Mouse (Mus musculus) hindbrain, embryonic 10.5 days (tissue): ENCODE measurements around the gene Sv2b. TPM values are rescaled to one million over a fixed set of nuclear protein-coding genes. Genes with fewer than 3 reads are reported as not detected.
"Not testable (repeated sequence)": the region's sequence is repeated elsewhere in the genome, so short reads cannot be mapped to it uniquely, and the experiment has no call there.

Source experiments
- DNase-seq: peaks from one replicate; pipeline ENCODE4 v3.0.0-alpha.2; 2017; ENCODE audit warnings: low spot score
- H3K27ac ChIP-seq: fragments of 300-500 bp; sonication (generic); 2 replicates; pipeline ENCODE4 v1.5.1; 2016; ENCODE audit warnings: mild to moderate bottlenecking, moderate library complexity
- H3K27me3 ChIP-seq: fragments of 300-500 bp; sonication (generic); 2 replicates; pipeline ENCODE4 v1.6.1; 2016; ENCODE audit warnings: mild to moderate bottlenecking; ENCODE audit not compliant: poor library complexity, insufficient read depth, severe bottlenecking
- H3K36me3 ChIP-seq: fragments of 300-500 bp; sonication (generic); 2 replicates; pipeline ENCODE4 v1.6.1; 2016; ENCODE audit warnings: mild to moderate bottlenecking, moderate library complexity
- H3K4me1 ChIP-seq: fragments of 300-500 bp; sonication (generic); replicated peaks from 2 replicates; pipeline ENCODE4 v1.6.1; 2016; ENCODE audit warnings: mild to moderate bottlenecking
- H3K4me3 ChIP-seq: fragments of 300-500 bp; sonication (generic); 2 replicates; pipeline ENCODE4 v1.5.1; 2016; ENCODE audit warnings: mild to moderate bottlenecking, moderate library complexity
- H3K9me3 ChIP-seq: fragments of 300-500 bp; sonication (generic); 2 replicates; pipeline ENCODE4 v1.6.1; 2016; ENCODE audit warnings: mild to moderate bottlenecking, moderate library complexity
- WGBS: fragments of 180-500 bp; shearing (Covaris S2); methylation state at CpG from one replicate; pipeline ENCODE4 v1.1.7; 2016; 5-methylcytosine and 5-hydroxymethylcytosine counted together
- polyA plus RNA-seq: library from polyadenylated mRNA; unstranded; fragments of >200 nt; fragmentation: Nextera tagmentation; extraction: Ambion mirVana; gene quantifications from 2 replicates; pipeline ENCODE4 v1.2.1, GENCODE M21; 2016

The Sv2b gene
- 0.92 and 1.4 TPM in 2 replicates for polyA plus RNA-seq

DNA sequence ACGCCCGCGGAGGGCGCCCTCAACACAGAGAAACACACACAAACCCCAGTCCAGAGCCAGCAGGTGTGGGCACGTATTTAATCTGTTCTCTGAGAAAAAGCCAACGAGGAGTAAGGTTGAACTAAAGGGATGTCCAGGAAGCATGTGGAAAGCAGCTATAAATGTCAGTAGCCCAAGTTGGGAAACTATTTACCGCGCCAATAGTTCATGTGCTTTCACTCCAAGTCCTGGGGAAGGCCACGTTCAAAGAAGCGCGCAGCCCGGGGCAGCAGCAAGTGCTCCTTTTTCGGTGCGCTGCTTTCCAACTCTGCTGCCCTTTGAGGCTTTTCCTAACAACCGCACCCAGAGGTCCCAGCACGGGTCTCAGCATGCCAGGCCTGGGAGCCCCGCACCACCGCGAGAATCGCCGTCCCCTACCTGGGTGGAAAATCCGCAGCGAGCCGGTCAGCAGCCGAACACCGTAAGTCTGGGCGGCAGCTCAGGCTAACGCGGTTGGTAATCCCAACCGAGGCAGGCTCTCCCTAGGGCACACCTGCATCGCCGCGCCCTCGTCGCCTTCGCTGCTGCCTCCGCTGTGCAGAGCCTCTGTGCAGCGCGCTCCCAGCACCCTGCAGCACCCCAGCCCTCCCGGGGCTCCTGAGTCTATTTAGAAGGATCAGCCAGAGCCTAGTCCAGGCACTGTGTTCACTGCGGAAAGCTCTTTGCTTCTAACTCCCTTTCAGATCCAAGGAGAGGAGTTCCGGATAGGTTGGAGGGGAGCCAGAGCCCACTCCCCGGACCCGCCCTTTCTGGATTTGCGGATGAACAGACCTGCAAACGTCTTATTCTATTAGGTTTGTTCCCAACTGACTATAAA is at the start of gene Sv2b:
Gene Sv2b (minus strand): TSS at position 806 of the 856 bp plus-strand sequence.
- Histone ChIP-seq H3K4me3 (peak within 1 kb of the TSS; percentile 64), H3K4me1 (peaks cover 25% of the 10 kb centered on the region), H3K36me3 (no peaks in the 10 kb centered on the region), H3K27me3 (peaks cover 43% of the 10 kb centered on the region), H3K27ac (peak within 1 kb of the TSS; percentile 69; the same call in 1 of the 2 replicates), H3K9me3 (no peaks in the 10 kb centered on the region)
- DNase-seq, result peak; percentile 52
- 1% methylated on average over 46 of the region's 46 CpGs for WGBS

DNA sequence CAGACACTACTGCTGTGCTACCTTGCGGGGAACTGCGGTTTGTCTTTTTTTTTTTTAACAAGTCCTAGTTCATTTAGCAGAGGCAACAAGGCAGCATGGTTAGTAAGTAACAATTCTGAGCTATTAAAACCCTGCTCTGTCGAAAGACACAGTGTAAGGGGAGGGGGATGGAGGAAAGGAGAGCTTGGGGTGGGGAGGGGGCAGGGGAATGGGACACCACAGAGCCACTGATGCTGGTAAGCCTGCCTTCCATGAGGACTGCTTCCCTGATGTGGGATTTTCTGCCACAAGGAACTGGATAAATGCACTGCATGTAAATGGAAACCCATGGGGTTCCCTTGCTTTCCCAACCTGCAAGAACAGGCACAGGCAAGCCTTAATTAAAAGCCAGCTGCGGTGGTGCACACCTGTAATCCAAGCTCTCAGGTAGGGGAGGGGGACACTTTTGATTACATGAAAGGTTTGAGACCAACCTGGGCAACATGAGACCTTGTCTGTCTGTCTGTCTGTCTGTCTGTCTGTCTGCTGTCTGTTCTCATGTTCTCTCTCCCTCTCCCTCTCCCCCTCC is 49.3 kb upstream of the Sv2b start:
- Histone ChIP-seq H3K4me3 (no peak overlapping the region), H3K9me3 (no peaks in the 10 kb centered on the region), H3K36me3 (no peaks in the 10 kb centered on the region), H3K27me3 (no peaks in the 10 kb centered on the region), H3K27ac (no peak overlapping the region), H3K4me1 (peaks cover 6% of the 10 kb centered on the region)
- 49% methylated on average over 4 of the region's 4 CpGs for WGBS
- DNase-seq, result no peak

DNA sequence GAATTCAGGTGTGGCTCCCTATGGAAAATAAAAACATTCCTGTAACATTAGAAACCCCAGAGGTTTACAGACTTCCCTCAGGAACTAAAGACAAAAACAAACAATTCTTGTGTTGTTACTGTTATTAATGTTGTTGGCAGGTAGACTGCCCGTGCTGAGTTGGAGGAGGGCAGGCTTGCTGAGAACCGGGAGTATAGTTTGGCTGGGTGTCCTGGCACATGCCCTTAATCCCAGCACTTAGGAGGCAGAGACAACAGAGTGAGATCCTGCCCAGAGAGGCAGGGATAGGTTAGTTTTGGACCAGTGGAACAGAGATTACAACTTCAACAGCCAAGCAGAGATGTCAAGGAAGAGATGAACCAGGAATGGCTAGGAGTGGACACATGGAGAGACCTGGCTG is 46.5 kb upstream of the Sv2b start:
- Histone ChIP-seq H3K4me3 (no peak overlapping the region), H3K4me1 (no peaks in the 10 kb centered on the region), H3K36me3 (no peaks in the 10 kb centered on the region), H3K27me3 (no peaks in the 10 kb centered on the region), H3K9me3 (no peaks in the 10 kb centered on the region), H3K27ac (no peak overlapping the region)
- WGBS, result 73% methylated on average over 2 of the region's 2 CpGs
- no peak for DNase-seq

DNA sequence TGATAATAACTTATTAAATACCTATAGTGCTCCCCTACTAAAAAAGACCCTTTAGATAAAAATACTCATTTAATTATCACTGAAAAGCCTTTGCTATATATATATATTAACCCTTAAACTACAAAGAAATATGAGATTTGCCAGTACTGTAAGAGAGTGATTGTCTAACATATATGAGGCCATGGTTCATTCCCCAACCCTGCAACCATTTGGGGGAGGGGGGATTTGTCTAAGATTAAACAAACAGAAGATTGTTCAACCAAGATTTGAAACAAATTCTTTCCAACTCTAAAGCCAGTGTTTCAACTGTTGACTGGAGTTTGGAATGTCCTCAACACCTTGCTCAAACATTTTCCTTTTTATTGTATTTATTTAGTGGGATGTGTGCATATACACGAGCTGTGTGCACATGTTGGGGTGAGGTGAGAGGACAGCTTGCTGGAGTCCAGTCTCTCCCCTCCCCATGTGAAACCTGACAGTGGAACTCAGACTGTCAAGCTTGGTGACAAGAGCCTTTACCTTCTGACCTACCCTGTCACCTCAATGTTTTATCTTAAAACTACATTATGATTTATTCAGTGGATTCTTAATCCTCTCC is 43.8 kb upstream of the Sv2b start:
- H3K36me3 ChIP-seq, result no peaks in the 10 kb centered on the region
- no peaks in the 10 kb centered on the region for H3K9me3 ChIP-seq
- no peaks in the 10 kb centered on the region for H3K4me1 ChIP-seq
- H3K4me3 ChIP-seq, result no peak overlapping the region
- DNase-seq, result no peak
- 61% methylated on average over 1 of the region's 1 CpGs for WGBS
- no peaks in the 10 kb centered on the region for H3K27me3 ChIP-seq
- no peak overlapping the region for H3K27ac ChIP-seq

DNA sequence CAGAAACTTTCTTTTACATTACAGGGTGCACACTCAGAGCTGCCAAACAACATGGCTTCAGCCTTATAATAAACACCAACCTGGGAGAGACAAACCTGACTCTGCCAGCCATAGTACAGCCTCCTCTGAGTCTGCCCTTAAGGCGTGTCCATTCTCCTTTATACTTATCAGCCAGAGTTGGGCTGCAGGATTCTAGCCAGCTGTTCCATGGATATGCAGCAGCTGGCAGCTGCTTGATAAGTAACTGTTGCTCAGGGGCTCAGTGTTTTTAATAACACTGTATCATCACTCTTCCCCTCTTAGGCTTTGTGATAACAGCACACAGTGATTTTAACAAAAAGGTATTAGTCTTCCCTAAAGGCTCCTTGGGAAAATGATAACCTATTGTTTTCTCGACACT is 41.1 kb upstream of the Sv2b start:
- Histone ChIP-seq H3K36me3 (no peaks in the 10 kb centered on the region), H3K27ac (no peak overlapping the region), H3K27me3 (no peaks in the 10 kb centered on the region), H3K9me3 (no peaks in the 10 kb centered on the region), H3K4me1 (no peaks in the 10 kb centered on the region), H3K4me3 (no peak overlapping the region)
- WGBS, result 80% methylated on average over 2 of the region's 2 CpGs
- no peak for DNase-seq

DNA sequence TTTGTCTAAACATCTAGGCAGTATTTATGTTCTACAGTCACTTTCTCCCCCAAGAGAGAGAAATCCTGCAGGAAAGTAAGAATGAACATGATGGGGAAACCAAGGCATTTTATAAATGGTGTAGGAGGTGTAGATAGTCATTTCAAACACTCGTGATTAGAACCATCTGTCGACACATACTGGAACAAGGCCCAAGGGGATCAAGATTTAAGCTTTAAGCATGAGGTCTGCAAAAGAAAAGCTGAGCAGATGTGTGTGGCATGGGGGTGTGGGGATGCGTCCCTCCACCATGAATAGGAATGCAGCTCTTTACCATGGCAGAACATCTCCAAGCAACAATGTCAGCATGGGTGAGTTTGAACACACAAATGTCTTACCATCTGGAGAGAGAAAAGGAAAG is 23.2 kb upstream of the Sv2b start:
- no peak overlapping the region for H3K4me3 ChIP-seq
- 57% methylated on average over 3 of the region's 3 CpGs for WGBS
- no peak overlapping the region; the same call in 1 of the 2 replicates for H3K27ac ChIP-seq
- DNase-seq, result no peak
- H3K9me3 ChIP-seq, result no peaks in the 10 kb centered on the region
- H3K27me3 ChIP-seq, result no peaks in the 10 kb centered on the region
- H3K36me3 ChIP-seq, result no peaks in the 10 kb centered on the region
- H3K4me1 ChIP-seq, result peaks cover 21% of the 10 kb centered on the region

DNA sequence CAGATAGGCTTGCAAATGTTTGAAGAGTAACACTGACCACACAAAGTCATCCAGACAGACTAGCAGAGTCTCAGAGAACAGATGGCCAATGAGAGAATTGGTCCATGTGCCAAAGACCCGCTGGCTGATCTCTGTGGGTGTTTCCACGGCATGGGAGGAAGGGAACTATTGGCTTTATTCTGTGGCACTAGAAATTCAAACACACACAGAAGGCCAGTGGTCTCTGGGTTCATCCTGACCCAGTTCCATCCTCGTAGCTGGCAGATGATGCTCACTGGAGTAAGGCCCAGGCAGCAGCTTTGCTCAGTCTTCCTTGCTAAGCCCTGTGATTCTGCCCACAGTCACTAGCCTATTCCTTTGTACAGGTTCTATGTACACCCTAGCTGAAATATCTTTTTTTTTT is 20.7 kb upstream of the Sv2b start:
- peak overlapping the region; percentile 50 for H3K27ac ChIP-seq
- no peaks in the 10 kb centered on the region for H3K27me3 ChIP-seq
- H3K36me3 ChIP-seq, result no peaks in the 10 kb centered on the region
- peaks cover 21% of the 10 kb centered on the region for H3K4me1 ChIP-seq
- no peak for DNase-seq
- no peaks in the 10 kb centered on the region for H3K9me3 ChIP-seq
- 63% methylated on average over 3 of the region's 3 CpGs for WGBS
- no peak overlapping the region for H3K4me3 ChIP-seq

DNA sequence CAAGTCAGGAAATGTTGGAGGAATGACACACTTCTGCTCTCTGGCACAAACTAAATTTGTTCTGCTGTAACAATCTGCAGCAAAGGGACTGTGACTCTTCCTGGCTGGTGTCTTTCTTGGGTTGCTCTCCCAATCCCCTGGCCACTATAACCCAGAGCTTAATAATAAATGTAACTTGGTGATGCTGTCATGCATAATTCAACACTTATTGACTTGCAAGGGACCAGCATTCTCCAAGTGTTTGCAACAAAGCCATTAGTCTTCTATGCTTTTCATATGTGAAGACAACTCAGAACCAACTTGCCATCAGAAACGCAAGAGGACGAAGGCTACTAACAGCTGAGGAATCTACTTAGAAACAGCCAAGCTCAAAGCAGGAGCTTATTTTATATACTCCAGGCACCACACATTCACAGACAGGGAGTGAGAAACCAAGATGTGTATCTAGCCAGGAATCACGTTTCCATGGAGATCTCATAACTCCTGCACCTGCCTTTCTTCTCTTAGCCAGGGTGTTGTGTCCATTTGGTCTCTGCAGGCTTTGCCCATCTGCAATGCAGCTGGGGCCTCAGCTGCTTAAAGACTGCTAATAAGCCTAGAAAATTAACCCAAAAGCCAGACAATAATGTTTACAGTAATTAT is 19.8 kb upstream of the Sv2b start:
- WGBS, result 71% methylated on average over 3 of the region's 3 CpGs
- Histone ChIP-seq H3K27ac (no peak overlapping the region), H3K4me1 (peaks cover 21% of the 10 kb centered on the region), H3K36me3 (no peaks in the 10 kb centered on the region), H3K4me3 (no peak overlapping the region), H3K27me3 (no peaks in the 10 kb centered on the region), H3K9me3 (no peaks in the 10 kb centered on the region)
- DNase-seq, result peak; percentile 13

DNA sequence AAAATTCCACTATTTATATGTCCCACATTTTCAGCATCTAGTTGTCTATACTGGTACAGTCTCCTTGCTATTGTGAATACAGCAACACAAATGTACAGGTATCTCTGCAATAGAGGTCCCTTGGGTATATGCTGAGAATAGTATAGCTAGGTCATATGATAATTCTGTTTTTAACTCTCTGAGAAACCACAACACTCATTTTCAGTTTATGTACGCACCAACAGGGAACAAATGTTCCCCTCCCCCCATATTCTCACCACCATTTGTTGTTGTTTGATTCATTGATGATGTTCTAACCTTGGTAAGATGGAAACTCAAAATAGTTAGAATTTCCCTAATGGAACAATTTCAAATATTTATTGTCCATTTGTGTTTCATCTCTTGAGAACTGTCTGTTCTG is 16.2 kb upstream of the Sv2b start:
- H3K36me3 ChIP-seq, result no peaks in the 10 kb centered on the region
- H3K27me3 ChIP-seq, result no peaks in the 10 kb centered on the region
- no peak overlapping the region for H3K27ac ChIP-seq
- no peaks in the 10 kb centered on the region for H3K9me3 ChIP-seq
- peaks cover 18% of the 10 kb centered on the region for H3K4me1 ChIP-seq
- no peak for DNase-seq
- H3K4me3 ChIP-seq, result no peak overlapping the region
- WGBS, result 92% methylated on average over 1 of the region's 1 CpGs

DNA sequence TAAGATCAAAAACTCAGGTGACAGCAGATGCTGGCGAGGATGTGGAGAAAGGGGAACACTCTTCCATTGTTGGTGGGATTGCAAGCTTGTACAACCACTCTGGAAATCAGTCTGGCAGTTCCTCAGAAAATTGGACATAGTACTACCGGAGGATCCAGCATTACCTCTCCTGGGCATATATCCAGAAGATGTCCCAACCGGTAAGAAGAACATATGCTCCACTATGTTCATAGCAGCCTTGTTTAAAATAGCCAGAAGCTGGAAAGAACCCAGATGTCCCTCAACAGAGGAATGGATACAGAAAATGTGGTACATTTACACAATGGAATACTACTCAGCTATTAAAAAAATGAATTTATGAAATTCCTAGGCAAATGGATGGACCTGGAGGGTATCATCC is 13.7 kb upstream of the Sv2b start:
- not testable (repeated sequence) for H3K4me3 ChIP-seq, H3K4me1 ChIP-seq, DNase-seq, H3K36me3 ChIP-seq, H3K27ac ChIP-seq, H3K9me3 ChIP-seq, H3K27me3 ChIP-seq
- 90% methylated on average over 3 of the region's 3 CpGs for WGBS

DNA sequence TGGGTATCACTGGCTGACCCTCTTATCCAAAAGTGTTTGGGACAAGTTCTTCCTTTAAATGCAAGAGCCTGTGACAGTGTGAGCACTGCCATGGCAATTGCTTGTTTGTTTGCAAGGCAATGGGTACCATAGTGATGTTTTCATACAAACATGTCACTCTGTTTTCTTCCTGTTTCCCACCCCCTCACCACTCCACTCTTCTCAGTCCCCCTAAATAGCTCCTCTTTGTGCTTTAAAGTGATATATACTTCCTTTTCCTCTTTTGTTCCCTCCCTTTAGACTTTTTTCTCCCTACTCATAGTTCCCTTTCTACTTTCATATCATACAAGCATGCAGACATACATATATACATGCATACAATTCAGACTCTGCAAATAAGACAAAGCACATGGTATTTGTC is 10.9 kb upstream of the Sv2b start:
- Histone ChIP-seq H3K4me3 (no peak overlapping the region), H3K27ac (no peak overlapping the region)

DNA sequence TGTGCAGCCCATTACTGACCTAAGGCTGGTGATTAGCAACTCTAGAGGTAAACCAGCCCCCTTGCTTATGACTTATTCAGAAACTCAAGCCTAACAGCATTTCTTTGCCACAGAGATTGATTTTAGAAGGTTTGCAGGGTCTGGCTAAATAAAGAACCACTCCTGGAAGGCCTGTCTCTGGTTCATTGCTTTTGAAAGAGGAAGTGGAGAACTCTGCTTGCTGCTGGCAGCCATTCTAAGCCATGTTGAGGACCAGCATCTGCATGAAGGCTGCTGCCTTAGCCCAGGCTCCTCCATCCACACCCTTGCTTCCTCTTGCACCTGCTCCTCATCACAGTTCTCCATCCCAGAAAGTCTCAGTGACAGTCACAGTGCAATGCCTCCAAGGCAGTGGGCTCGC is 9.3 kb upstream of the Sv2b start:
- WGBS, result 84% methylated on average over 1 of the region's 1 CpGs

More for the DNA sequence above, 10.9 kb upstream of the Sv2b start:
- H3K27me3 ChIP-seq, result no peaks in the 10 kb centered on the region
- no peaks in the 10 kb centered on the region for H3K9me3 ChIP-seq
- no peaks in the 10 kb centered on the region for H3K4me1 ChIP-seq
- H3K36me3 ChIP-seq, result no peaks in the 10 kb centered on the region
- DNase-seq, result no peak

DNA sequence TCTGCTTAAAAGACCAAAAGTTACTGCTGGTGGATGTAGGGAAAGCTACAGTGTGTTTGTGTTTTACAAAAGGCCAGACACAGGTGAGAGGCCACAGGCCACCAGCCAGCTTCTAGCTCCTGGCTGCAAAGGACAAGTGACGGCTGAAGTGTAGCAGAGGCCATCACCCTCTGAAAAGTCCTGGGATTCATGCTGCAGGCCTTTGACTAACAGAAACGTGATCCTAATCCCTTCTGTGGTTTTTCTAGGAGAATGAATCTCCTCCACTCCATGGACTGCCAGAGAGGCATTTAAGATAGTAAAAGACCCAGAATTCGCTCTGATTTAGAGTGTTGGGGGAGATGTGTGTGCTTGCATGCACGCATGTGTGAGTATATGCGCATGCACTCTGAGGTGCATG is 5.8 kb upstream of the Sv2b start:
- Histone ChIP-seq H3K4me1 (no peaks in the 10 kb centered on the region), H3K27ac (no peak overlapping the region), H3K27me3 (peaks cover 11% of the 10 kb centered on the region), H3K9me3 (no peaks in the 10 kb centered on the region), H3K4me3 (no peak overlapping the region), H3K36me3 (no peaks in the 10 kb centered on the region)
- 66% methylated on average over 5 of the region's 5 CpGs for WGBS
- no peak for DNase-seq

More for the DNA sequence above, 9.3 kb upstream of the Sv2b start:
- H3K36me3 ChIP-seq, result no peaks in the 10 kb centered on the region
- H3K4me3 ChIP-seq, result no peak overlapping the region
- no peaks in the 10 kb centered on the region for H3K27me3 ChIP-seq
- no peaks in the 10 kb centered on the region for H3K4me1 ChIP-seq
- H3K9me3 ChIP-seq, result no peaks in the 10 kb centered on the region
- H3K27ac ChIP-seq, result no peak overlapping the region
- no peak for DNase-seq
